Mouse (Mus musculus) thymus, adult 2 months (tissue): ENCODE data around the gene Mthfd1l. TPM values are rescaled to one million over a fixed set of nuclear protein-coding genes. Genes with fewer than 3 reads are reported as not detected.

ENCODE experiments used
- DNase-seq: peaks from one replicate; pipeline ENCODE4 v3.0.0; 2021
- H3K27ac ChIP-seq: fragments of 200-500 bp; 2 replicates; pipeline ENCODE4 v1.5.1; 2012; ENCODE audit warnings: low read length, control low read depth; ENCODE audit not compliant: control insufficient read depth, insufficient read depth
- H3K27me3 ChIP-seq: fragments of 200-500 bp; 2 replicates; pipeline ENCODE4 v1.6.1; 2012; ENCODE audit warnings: mild to moderate bottlenecking, low read length, moderate library complexity, mixed read lengths; ENCODE audit not compliant: control insufficient read depth, insufficient read depth
- H3K36me3 ChIP-seq: fragments of 200-500 bp; 2 replicates; pipeline ENCODE4 v1.6.1; 2012; ENCODE audit warnings: mild to moderate bottlenecking, low read length, moderate library complexity; ENCODE audit not compliant: control insufficient read depth, insufficient read depth
- H3K4me1 ChIP-seq: fragments of 200-500 bp; replicated peaks from 2 replicates; pipeline ENCODE4 v1.6.1; 2012; ENCODE audit warnings: low read length; ENCODE audit not compliant: control insufficient read depth, insufficient read depth
- H3K4me3 ChIP-seq: fragments of 200-500 bp; 2 replicates; pipeline ENCODE4 v1.5.1; 2012; ENCODE audit warnings: mild to moderate bottlenecking, low read length, control low read depth, moderate library complexity; ENCODE audit not compliant: control insufficient read depth, insufficient read depth
- CTCF ChIP-seq: fragments of 200-500 bp; IDR thresholded peaks from 2 replicates; pipeline ENCODE4 v1.5.1; 2012; ENCODE audit warnings: mild to moderate bottlenecking, control low read depth, low read length, moderate library complexity, borderline replicate concordance; ENCODE audit not compliant: control insufficient read depth, poor library complexity, insufficient read depth; ENCODE audit errors: extremely low read depth
- POLR2A ChIP-seq: fragments of 200-500 bp; IDR thresholded peaks from 2 replicates; pipeline ENCODE4 v1.6.1; 2012; ENCODE audit warnings: mild to moderate bottlenecking, low read length, control low read depth, moderate library complexity; ENCODE audit not compliant: control insufficient read depth, poor library complexity, insufficient read depth; ENCODE audit errors: extremely low read depth
- WGBS: fragments of 180-500 bp; shearing (Covaris S2); methylation state at CpG from one replicate; pipeline ENCODE4 v1.1.7; 2018; 5-methylcytosine and 5-hydroxymethylcytosine counted together
- polyA plus RNA-seq: library from polyadenylated mRNA; depleted of rRNA; stranded (reverse); fragments of >200 nt; gene quantifications from 2 replicates; pipeline ENCODE4 v1.2.3, GENCODE M21; 2012

Mthfd1l gene
- polyA plus RNA-seq, 1 experiment, result 8.7 TPM

- no peaks in the 10 kb centered on the region for H3K4me1 ChIP-seq
- no peak overlapping the region for H3K4me3 ChIP-seq
- DNase-seq, result no peak
- 84% methylated on average over 11 of the region's 11 CpGs for WGBS
- no peak overlapping the region for H3K27ac ChIP-seq
- H3K36me3 ChIP-seq, result no peaks in the 10 kb centered on the region
- H3K27me3 ChIP-seq, result no peaks in the 10 kb centered on the region
- TF ChIP-seq CTCF, result no peak
- no peak for TF ChIP-seq POLR2A
Observed at GRCm38 (mm10) chr10:3941054-3941757, 31.7 kb upstream of the Mthfd1l start.

- WGBS, result 87% methylated on average over 6 of the region's 6 CpGs
- no peaks in the 10 kb centered on the region for H3K36me3 ChIP-seq
- no peak overlapping the region for H3K4me3 ChIP-seq
- no peaks in the 10 kb centered on the region for H3K4me1 ChIP-seq
- DNase-seq, result no peak
- no peaks in the 10 kb centered on the region for H3K27me3 ChIP-seq
- no peak for TF ChIP-seq CTCF
- TF ChIP-seq POLR2A, result no peak
- no peak overlapping the region for H3K27ac ChIP-seq
Observed at GRCm38 (mm10) chr10:3942289-3942688, 30.6 kb upstream of the Mthfd1l start.

- no peak for TF ChIP-seq CTCF
- no peak for TF ChIP-seq POLR2A
- no peaks in the 10 kb centered on the region for H3K27me3 ChIP-seq
- H3K4me1 ChIP-seq, result no peaks in the 10 kb centered on the region
- no peak overlapping the region for H3K27ac ChIP-seq
- no peak overlapping the region for H3K4me3 ChIP-seq
- WGBS, result 24% methylated on average over 10 of the region's 10 CpGs
- peak; percentile 42 for DNase-seq
- H3K36me3 ChIP-seq, result no peaks in the 10 kb centered on the region
Observed at GRCm38 (mm10) chr10:3943492-3944395, 29.2 kb upstream of the Mthfd1l start.

GRCm38 (mm10) chr10:3946871-3947270, 26.0 kb upstream of the Mthfd1l start:
- no peaks in the 10 kb centered on the region for H3K4me1 ChIP-seq
- H3K4me3 ChIP-seq, result no peak overlapping the region
- H3K27ac ChIP-seq, result no peak overlapping the region
- TF ChIP-seq CTCF (no peak), POLR2A (no peak)
- DNase-seq, result no peak
- H3K27me3 ChIP-seq, result no peaks in the 10 kb centered on the region
- H3K36me3 ChIP-seq, result no peaks in the 10 kb centered on the region
- 97% methylated on average over 17 of the region's 17 CpGs for WGBS

- no peak for TF ChIP-seq POLR2A
- no peak for TF ChIP-seq CTCF
- 94% methylated on average over 7 of the region's 7 CpGs for WGBS
- Histone ChIP-seq H3K4me1 (no peaks in the 10 kb centered on the region), H3K4me3 (no peak overlapping the region), H3K27ac (no peak overlapping the region), H3K27me3 (no peaks in the 10 kb centered on the region), H3K36me3 (no peaks in the 10 kb centered on the region)
- DNase-seq, result no peak
Observed at GRCm38 (mm10) chr10:3947346-3947745, 25.6 kb upstream of the Mthfd1l start.

GRCm38 (mm10) chr10:3949306-3949705, 23.6 kb upstream of the Mthfd1l start:
- no peak for DNase-seq
- Histone ChIP-seq H3K27me3 (no peaks in the 10 kb centered on the region), H3K4me3 (no peak overlapping the region), H3K4me1 (no peaks in the 10 kb centered on the region), H3K27ac (no peak overlapping the region), H3K36me3 (no peaks in the 10 kb centered on the region)
- 96% methylated on average over 6 of the region's 6 CpGs for WGBS
- TF ChIP-seq POLR2A (no peak), CTCF (no peak)
